Mouse (Mus musculus) 3T3-L1 (cell line): ENCODE results near the gene Sgcb.
A peak's percentile ranks its signal among the peaks of the same experiment; 100 is the strongest.
"Not testable (repeated sequence)": the region's sequence is repeated elsewhere in the genome, so short reads cannot be mapped to it uniquely, and the experiment has no call there.

Source experiments
- DNase-seq: peaks from one replicate; pipeline ENCODE4 v3.0.0-alpha.2; 2015; ENCODE audit warnings: low read depth, low spot score

Gene Sgcb

DNA sequence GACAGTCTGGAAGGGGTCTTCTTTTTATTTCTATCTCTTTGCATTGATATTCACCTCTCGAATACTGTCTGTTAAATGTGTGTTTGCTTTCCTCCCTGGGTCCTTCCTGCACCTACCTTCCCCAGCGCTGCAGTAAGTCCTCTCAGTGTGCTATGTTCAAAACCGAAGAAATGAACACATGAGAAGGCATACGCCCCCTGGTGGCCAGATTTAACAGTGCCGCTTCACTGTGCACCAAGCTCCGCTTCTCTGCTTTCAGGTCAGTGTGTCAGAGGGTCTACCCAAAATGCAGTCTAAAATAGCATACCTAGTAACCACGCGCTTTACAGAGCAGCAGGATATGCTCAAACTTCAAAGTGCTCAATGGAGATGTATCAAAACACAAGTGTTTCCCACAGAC is 14.4 kb downstream of the Sgcb start:
- DNase-seq, result peak; percentile 74

DNA sequence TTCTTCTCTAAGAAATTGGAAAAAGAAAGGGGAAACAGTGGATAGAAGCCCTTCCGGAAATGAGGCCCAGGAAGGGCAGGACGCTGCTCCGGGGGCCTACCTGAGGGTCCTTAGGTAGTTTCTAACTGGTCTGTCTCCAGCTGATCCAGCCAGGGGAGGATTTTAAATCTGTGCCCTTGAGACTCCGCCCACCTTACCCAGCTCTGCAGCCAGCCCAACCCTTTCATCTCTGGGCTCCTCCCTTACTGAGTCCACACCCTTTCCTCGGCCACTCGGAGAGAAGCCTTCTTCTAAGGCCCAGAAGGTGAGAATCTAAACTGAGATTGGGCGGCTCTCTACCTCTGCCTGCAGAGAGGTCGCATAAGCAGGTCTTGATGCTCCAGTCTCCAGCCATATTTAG is 15.3 kb downstream of the Sgcb start, which contains the start of gene Lrrc66:
Gene Lrrc66, minus strand, starts transcription at position 236 of the 400 bp plus-strand sequence.
- no peak for DNase-seq

DNA sequence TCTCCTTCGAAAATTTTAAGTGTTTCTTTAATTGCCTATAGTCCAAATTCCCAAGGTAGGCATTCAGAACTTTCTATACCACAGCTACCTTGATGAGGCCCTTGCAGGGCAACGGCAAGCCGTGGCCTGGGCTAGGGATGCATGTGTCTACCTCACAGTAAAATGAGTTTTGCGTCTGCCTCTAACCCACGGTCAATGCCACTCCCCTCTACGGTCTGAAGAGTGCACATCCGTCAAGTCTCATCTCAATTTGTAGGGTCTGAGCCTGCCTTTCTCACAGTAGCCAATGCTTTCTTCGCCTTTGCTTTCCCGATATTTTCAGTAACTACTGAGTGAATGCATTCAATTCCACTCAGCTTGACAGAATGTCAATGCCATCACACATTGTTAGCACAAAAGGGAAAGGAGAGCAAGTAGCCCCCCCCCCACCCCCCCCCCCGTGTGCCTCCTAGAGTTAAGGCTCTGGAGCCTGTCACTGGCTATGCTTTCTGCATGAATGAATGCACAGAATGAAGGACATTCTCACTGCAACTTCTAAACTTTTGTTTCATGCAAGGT is 16.5 kb downstream of the Sgcb start:
- DNase-seq, result no peak

DNA sequence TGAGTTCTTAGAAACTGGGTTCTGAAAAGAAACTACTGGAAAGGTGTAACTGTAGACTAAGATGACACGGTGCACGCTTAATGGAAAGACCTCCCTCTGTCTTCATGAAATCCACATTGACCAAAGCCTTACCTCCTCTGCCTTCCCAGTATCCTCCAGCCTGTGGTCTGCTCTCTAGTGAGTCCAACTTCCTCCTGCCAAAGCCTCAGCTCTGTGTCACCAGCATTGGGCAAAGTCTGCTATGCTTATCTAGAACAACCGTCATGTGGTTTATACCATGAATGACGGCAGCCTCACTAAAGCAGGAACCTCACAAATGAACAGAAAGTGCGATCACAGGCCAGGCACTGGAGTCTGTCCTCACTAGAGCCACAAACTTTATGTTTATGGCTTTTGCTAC is 17.4 kb downstream of the Sgcb start:
- DNase-seq, result no peak

DNA sequence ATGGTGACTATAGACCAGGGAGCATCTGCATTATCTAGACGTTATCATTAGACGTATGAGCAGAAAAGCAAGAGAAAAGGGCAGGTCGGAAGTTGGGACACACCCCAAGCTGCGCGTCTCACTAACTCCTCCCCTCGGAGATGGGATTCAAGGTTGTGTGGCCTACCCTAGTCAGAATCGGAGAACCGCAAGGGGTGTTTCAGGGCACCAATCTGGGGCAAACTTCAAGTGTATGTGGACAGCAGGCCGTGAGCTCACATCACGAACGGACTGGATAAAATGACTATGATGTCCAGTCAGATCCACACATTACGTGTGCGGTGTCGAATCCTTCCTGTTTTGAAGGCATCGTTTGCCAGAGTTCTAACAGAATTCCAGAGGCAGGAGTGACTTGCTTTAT is 19.6 kb downstream of the Sgcb start:
- no peak for DNase-seq

DNA sequence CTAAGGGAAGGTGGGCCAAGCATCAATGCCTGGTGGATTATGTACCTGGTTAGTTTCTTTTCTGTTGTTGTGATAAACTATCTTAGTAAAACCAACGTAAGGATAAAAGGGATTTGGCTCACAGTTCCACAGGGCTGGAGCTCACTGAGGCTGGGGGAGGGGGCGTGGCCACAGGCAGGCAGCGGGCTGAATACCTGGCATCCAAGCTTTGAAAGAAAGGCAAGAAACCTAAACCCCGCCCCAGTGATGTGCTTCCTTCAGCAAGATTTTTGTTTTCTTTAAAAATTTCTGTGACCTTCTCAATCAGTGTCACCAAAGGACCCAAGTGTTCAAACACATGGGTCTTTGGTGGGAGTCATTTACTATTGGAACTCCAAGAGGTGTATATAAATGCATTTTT is 20.0 kb downstream of the Sgcb start:
- no peak for DNase-seq

DNA sequence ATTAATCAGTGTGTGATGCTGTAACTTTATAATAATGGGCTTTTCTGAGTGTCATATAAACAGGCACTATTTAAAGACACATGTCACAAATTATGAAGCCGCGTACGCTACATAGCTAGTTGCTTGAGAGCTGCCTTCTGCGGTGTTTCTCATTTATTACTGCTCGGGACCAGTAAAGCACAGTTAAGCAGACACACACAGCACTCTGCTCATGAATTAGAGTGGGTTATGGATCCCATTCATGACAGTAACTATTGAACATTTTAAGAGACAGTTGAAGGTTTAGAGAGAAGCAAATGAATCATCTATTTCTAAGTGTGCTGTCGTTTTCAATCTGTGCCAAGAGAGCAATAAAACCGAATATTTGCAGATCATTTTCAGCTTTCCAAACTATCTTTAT is 20.7 kb downstream of the Sgcb start:
- no peak for DNase-seq

DNA sequence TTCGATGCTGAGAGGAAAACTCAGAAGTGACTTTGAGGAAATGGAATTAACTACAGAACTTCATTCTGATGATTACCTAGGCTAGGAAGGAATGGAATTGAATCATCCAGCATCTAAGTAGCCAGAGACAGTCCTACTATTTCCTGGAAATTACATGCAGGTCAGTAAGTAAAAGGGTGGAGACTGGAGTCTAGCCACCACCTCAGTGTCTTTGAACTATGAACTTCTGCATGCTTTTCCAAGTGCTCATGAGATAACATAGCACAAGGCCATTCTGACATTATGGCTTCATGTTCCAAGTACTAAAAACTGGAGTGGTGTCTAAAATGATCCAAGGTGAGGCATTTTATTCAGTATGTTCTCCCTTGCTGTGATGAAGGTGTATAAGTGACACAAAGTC is 22.1 kb downstream of the Sgcb start:
- DNase-seq, result no peak

DNA sequence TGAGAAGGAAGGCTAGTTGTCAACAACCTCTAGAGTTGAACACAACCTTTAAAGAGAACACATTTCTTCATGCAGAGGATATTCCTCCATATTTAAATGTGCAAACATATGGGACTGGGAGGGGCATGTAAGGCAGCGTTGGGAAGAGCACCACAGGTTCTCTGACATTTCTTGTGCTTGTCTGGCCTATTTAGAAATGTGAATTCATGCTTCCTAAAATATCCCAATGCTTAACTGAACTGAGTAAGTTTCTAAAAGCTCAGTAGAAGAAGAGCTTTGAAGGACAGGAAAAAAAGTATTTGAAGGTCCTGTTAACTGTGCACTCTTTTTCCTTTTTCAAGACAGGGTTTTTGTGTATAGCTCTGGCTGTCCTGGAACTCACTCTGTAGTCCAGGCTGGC is 28.6 kb downstream of the Sgcb start:
- DNase-seq, result no peak

DNA sequence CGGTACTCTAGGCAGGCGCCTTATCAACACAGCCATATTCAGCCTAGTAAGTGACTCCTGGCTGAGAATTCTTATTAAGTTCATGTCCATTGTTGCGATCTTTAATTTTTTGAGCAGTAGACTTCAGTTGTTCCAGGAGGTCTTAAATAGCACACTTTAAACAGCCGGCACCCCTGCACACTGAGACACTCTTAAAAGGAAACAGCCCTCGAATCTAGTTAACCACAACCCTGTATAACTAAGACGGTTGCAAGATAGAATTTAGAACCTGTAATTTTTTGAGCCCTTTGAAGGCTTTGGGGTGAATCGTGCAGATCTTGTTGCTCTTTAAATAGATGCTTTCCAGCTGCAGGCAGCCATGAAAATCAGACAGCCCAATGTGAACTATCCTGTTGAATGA is 32.4 kb downstream of the Sgcb start:
- DNase-seq, result no peak

DNA sequence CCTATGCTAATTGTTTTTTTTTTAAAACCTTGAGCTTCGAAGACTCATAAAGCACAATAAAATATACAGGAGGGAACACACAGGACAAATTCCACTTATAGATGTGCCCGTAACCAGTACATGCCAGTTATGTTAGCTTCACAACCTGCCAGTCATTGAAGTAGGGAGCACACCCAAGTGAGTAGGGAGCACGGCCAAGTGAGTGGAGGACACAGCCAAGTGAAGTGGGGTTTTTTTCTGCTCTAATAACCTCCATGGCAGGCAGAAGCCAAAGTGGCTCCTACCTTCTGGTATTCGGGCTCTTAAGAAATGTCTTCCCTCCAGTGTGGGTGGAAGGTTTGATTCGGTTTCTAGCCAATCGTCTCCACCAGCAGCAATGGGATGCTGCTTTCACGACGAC is 34.3 kb downstream of the Sgcb start:
- no peak for DNase-seq

DNA sequence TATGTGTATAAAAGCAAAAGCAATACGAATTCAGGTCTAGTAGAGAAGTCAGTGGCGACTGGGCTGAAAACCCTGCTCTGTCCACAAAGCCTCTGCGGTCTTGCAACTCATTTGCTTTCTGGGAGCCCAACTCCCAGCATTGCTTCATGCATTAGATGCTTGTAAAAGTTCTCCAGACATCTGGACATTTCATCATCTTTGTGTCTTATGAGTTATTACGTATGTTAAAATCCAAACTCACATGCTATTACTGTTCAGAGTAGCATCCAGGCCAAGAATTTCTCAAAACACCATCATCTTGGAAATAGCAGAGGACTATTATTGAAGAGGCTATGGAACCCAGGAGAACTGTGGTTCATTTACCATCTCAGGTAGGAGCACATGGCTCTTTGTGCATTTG is 36.5 kb downstream of the Sgcb start:
- no peak for DNase-seq

DNA sequence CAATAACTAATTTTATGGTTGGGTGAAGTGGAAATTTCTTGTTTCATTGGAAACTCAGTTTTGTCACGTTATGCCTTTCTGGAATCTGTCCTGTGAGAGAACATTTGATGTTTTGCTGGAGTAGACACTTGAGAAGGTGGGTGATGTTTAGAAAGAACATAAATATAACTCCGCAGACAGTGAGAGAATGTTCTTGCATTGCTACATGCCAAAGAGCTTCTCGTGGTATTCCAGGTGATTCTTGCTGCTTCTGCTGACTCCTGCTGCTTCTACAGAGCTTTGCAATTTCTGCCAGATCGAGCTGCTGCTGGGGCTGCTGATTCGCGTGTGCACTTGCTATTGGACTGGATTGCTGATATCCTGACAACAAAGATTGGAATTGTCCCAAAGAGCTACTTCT is 42.6 kb downstream of the Sgcb start:
- no peak for DNase-seq

DNA sequence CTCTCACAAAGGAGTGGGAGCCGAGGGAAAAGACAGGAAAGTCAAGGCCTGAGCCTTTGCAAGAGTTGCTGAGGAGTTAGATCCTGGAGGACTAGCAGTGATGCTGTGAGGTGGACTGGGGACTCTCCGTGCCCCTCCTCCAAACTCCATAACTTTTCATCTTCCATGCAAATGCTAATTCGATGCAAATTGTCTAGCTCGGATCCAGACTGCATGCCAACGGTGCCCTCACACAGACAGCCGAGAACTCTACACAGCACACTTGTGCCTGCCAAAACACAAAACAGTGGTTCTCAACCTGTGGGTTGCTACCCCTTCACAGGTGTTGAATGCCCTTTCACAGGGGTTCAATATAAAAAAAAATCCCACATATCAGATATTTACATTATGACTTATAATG is 43.0 kb downstream of the Sgcb start:
- no peak for DNase-seq

DNA sequence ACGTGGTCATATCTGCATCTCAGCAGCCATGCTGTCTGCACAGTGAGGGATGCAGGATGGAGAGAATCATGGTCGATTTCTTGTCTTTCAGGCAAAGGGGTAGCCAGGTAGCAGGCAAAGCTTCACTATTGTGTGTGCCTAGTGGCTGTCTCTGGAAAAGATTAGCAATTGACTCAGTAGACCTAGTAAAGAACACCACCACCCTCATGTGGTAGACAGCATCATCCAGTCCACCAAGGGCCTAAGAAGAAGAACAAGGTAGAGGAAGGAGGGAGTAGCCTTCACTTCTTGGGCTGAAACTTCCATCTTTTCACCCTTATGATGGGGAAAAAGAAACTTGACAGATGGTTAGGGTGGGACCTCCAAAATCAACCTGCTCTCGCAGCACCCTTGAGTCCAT is 44.7 kb downstream of the Sgcb start:
- DNase-seq, result no peak

DNA sequence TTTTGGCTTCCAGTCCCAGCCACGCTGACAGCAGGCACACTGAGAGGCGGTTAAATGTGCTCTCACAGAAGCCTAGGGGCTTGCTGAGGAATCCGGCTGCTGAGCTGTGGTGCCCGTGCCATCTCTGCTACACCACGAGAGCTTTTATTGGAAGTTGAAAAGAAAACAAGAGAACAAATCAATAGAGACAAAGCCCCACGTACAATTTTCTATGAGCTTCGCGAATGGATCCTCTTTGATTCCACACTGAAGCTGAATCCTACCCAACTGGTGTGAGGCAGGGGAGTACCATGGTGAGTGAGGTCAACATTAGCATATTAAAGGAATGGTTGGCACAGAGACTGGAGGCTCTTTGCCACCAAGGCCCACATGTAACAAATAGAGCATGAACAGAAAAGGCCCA is 46.2 kb downstream of the Sgcb start:
- DNase-seq, result no peak

DNA sequence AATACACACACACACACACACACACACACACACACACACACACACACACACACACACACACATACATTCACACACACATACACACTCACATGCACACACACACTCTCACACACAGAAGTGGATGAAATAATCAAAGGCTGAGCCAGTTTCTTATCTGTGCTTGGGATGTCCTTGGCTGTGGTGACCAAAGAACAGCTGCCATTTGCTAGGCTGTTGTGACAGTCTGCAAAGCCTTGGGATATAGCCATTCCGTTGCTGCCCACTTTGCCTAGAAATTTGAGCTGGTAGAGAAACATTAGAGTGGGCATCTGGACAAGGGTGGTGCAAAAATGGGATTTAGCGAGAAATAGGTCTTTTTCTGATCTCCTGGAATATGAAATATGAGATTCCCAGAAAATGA is 47.6 kb downstream of the Sgcb start:
- no peak for DNase-seq

DNA sequence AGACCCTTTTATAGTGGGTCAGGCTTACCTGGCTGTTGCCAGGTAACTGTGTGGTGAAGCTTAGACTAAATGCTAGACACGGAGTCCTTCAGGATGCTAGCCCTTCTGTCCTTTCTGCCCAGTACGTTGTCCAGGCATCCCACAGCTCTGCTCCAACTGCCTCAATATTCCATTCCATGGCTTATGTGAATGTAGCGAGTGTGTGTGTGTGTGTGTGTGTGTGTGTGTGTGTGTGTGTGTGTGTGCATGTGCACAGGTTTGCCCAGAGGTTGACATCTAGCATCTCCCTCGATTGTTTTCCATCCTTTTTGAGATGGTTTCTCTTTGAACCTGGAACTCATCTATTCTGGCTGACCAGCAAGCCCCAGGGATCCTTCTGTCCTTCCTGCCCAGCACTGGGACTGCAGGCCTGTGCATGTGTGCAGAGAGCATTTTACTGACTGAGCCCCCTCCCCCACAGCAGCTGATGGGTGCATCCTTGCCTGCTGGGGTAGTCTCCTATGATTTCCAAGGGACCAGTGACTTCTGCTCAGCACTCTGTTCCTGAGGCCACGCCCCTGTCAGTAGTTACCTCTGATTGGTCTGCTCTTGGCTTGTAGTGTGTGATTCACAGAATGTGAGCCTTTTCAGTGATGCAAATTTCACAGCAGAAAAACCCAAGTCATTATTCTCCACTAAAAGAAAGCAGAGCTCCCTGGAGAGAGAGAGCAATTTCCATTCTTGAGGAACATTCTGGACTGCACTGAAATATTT is 48.5 kb downstream of the Sgcb start:
- peak; percentile 20 for DNase-seq

DNA sequence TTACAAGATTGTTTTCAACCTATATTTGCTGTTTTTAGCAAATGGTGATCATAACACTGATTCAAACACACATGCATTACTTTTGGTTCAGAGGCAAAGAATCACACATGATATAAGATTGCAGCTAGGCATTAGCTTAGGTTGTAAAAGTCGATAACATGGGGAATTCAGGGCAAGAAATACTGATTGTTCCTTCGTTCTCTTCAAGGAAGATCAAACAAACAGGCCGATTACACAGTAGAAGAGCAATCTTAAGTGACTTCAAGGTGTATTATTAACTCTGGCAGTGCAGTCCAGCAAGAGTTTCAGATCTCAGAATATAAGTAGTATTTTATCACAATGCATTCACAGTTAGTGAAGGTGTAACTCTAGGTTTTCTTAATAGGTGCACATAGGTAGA is 60.5 kb downstream of the Sgcb start:
- DNase-seq, result no peak

DNA sequence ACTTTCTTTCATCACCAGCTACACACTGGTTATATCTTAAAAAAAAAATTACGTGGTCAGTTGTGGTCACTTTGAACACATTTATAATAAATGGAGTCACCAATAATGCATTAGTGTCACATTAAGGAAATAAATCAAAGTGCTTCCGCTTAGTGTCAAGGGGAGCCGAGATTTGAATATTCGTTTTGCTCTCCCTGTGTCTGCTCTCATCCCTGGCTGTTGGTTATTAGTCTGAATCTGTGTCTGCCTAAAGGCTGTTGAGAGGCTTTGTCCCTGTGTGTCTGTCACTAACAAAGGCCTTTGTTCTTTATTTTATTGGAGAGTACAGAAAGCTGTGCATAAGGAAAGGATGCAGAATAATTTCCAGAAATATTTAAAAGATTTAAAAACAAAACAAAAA is 61.0 kb downstream of the Sgcb start:
- DNase-seq, result no peak

DNA sequence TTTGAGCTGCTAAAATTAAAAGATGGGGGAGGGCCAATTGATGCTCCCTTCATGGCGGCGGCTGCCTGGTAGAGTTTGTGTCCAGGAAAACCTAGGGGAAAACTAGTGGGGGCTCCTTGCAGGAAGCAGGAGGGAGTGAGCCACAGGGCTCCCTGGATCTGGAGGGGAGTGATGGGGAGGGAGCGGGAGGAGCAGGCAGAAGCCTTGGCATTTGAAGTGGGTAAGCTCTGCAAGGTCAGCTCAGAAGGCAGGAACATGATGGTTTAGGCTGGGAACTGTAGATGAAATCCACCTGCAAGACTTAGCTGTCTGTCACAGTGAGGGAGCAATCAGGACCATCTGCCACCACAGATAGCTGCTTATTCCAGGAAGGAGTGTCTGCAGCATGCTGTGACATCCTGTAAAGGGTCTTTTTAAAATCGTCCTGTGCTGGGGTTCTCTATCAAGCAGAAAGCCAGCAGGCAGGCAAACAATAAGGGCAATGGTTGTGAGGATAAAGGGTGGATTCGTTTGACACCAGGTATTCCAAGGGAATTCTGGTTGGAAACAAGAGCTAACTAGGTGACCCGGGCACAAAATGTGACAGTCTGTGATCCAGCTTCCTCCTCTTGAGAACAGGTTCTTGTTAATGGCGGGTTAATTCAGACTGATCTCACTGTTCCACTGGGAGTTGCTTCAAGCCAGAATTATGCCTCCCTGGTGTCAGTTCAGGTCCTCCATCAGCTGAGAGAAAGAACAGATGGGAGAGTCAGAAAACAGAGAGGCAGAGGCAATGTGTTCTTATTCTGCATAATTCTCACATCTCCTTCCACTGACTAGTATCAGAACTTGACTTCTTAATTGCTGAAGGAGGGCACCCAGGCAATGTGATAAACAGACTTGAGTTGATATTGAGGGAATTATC is 62.1 kb downstream of the Sgcb start:
- no peak for DNase-seq

DNA sequence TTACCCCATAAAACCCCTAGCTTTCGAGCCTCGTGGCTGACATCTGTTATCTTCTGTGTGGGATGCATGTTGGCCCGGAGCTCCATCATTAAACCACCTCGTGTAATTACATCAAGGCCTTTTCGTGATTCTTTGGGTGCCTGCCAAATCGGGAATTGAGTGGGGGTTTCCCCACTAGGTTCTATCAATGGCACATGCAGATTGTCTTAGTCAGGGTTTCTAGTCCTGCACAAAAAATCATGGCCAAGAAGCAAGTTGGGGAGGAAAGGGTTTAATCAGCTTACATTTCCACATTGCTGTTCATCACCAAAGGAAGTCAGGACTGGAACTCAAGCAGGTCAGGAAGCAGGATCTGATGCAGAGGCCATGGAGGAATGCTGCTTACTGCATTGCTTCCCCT is 63.6 kb downstream of the Sgcb start:
- not testable (repeated sequence) for DNase-seq
